Mouse (Mus musculus) heart, adult 9 months (tissue): ENCODE results near the gene Amn.

Experiments used
- DNase-seq, 2 experiments: peaks; one replicate each; pipeline ENCODE4 v3.0.0; 2022; ENCODE audit warnings: low spot score in 2 of 2

Gene Amn

DNA sequence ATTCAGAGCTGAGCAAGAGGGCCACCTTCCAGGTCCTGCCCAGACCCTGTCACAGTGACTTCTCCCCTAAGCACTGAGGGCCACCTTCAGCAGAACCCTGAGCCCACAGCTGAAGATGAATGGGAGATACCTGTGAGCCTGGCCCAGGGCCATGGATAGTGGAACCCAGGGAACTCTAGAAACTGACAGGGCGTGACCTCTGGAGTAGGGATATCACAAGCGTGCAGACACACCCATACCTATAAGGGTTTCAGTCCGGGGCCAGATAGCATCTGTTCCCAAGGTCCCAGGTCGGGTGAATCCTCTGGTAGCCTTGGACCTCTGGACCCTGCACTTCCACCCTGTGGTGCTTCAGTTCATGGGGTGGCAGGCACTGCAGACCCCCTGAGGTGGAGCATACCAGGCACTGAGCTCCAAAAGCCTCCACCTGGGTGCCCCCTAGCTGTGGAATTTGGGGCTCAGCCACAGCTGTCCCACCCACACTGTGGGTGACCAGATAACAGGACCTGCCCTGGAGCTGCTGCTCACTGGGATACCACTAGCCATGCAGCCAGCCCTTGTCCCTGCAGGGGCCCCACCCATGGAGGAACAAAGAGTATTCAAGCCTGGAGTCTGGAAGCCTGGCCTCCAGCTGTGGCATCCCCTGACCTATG is 3.1 kb upstream of the Amn start:
- no peak for DNase-seq

DNA sequence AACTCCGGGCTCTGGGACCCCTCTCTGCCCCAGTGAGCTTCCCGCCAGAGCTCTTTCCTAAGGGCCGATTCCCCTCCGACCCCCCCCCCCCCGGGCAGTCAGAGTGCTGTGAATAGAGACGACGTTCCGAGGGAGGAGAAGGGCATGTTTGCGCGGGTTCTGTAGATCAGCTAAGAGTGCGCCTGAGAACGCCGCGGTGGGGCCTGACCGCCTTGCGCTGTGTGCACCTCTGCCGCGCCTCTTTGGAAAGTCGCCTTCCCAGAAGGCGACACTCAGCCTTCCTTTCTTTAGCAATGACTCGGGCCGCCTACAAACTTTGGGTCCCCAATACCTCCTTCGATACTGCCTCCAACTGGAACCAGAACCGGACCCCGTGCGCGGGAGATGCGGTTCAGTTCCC is 511 bp downstream of the Amn start:
- DNase-seq, result no peak

DNA sequence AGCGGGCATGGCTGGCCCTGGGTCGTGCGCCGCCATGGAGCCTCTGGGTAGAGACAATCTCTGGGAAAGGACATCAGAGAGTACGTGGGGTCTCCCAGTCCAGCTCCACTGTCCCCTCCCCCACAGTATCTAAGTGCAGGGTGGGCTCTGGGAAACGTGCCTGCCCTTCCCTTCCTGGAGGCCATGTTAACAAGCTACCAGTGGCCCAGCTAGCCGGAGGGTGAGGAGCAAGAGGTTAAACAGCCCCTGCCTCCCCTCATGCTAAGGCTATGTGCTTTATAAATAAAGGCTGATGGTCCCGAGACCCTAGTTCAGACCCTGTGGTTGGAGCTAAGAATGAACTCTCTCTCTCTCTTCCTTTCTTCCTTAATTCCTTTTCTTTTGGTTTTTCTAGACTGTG is 1.1 kb downstream of the Amn start:
- no peak for DNase-seq

DNA sequence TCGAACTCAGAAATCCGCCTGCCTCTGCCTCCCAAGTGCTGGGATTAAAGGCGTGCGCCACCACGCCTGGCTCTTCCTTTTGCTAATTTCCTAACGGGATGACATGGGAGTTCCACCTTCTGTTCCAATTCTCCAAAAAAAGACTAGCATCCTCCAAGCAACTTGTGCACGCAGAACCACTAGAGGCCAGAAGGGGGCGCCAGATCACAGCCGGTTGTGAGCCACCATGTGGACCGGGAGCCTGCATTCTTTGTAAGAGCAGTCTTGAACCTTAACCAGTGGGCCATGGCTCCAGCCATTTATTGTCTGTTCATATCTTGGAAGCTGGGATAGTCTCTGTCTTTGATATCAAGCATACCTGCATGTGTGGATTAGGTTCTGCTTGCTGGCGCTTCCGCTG is 1.5 kb downstream of the Amn start:
- peak; percentile 16 to 49 for DNase-seq

DNA sequence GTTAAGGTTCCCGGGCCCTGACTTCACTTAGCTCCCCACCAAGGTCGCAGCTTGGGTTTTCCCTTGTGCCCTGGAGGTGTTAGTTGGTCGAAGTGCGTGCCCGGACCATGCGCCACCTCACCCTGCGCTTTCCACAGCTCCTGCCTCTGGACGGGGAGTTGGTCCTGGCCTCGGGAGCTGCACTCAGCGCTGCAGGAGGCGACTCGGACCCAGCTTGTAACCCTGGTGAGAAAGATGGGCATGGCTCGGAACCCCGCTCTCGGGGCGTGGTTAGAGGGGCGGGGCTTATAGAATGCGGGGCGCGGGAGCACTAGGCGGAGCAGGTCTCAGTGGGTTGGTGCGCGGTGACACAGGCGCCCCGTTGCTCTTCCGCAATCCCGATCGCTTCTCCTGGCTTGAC is 3.1 kb downstream of the Amn start:
- DNase-seq, result no peak

DNA sequence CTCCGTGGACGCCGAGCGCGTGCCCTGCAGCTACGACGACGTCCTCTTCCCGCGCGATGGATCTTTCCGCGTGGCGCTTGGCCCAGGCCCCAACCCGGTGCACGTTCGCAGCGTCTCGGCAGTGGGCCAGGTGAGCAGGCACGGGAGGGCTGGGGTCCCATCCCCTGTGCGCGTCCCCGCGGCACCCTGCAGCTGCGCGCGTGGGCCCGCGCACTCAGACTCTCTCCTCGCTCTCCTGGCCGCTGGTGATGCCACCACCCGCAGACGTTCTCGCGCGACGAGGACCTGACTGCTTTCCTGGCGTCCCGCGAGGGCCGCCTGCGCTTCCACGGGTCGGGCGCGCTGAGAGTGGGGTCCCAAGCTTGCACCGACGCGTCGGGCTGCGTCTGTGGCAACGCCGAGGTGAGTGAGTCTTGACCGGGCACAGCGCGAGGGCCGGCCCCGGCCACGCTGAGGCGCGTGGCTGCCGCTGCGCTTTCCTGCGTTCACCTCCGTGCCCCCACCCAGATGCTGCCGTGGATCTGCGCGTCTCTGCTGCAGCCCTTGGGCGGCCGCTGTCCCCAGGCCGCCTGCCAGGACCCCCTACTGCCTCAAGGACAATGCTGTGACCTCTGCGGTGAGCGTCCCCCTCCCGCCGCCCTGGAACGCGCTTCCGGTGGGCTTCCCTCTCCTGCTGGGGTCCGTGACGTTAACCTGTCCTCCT is 3.7 kb downstream of the Amn start:
- no peak for DNase-seq

DNA sequence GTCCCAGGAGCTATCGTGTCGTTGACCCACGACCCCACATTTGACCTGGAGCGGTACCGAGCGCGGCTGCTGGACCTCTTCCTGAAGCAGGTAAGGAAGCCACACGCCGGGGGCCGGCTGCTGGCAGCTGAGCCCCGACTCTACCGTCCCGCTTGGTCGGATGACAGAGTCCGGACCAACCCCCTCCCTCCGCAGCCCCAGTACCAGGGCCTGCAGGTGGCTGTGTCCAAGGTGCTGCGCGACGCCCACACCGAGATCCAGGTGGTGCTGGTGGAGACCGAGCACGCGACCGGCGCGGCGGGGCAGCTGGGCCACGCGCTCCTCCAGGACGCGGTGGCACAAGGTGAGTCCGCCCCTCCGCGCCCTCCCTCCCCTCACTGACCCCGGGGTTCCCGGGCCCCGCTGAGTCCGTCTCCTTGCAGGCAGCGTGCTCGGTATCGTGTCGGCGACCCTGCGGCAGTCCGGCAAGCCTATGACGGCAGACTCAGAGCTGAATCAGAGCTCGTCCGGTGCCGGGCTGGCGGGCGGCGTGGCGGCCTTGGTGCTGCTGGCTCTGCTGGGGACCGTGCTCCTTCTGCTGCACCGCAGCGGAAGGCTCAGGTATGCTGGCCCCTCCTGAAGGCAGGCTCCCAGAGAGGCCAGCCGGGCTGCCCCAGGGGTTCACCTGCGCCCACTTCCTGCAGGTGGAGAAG is 4.4 kb downstream of the Amn start:
- DNase-seq, result no peak

DNA sequence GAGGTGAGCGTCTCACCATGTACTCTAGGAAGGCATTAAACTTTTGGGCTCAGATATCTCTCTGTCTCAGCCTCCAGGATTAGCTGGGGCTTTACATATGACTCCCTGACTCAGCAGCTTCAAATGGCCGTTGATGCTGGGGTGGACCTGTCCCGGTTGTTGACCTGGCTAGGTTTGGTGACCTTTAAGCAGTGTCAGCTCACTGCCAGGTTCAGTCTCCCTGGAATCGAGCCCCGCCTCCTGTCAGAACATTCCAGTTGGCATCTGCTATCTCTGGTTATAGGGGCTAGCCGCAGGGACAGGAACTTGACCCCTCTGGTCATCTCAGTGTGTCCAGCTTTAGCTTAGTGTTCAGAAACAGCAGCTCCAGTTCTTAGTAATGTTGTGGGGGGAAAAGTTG is 5.5 kb downstream of the Amn start:
- DNase-seq, result no peak

DNA sequence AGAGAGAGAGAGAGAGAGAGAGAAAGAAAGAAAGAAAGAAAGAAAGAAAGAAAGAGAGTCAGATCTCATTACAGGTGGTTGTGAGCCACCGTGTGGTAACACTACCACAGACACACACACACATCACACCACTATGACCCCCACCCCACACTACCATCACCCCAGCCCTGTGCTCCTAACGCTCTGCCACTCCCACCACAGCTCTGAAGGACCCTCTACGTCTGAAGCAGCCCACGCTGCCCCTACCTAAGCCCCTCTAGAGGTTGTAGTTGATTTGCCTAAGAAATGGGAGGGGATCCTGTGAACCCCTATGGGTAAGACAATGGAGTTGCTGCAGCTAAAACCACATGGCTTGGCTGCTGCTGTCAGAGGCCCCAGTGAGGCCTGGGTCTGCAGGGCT is 12.7 kb downstream of the Amn start:
- DNase-seq, result no peak

DNA sequence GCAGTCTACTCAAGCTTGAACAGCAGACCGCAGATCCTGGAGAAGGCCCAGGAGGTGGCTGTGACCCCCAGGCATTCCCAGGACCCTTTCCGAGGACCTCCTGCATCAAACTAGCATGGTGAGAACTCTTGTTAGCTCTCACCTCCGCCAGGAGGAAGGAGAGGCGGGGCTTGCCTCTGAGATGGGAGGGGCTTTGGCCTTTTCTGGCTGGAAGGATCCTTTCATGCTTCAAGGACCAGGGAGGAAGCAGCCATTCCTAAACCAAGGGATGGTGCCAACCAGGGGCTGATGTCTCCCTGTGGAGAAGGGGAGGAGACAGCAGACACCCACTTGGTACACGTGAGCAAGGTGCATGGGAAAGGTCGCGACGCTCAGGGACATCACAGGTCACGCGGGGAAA is 13.6 kb downstream of the Amn start:
- DNase-seq, result no peak

DNA sequence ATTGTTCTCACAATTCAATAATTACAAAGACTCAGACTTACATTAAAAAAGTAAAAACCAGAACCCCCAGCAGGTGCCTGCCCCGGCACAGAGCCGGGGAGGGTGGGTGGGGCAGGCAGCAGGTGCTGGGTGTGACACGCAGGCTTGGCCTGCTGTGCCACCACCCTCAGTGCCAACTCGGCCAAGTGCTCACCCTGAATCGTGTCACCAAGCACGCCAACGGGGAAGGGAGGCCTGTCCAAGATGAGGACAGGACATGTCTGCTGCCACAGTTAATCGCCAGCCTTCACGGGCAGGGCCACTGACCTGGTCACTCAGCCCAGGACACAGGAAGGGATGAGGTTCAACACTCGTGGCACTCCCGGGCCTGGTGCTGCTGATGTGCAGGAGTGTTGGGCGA is 22.1 kb downstream of the Amn start:
- no peak for DNase-seq

DNA sequence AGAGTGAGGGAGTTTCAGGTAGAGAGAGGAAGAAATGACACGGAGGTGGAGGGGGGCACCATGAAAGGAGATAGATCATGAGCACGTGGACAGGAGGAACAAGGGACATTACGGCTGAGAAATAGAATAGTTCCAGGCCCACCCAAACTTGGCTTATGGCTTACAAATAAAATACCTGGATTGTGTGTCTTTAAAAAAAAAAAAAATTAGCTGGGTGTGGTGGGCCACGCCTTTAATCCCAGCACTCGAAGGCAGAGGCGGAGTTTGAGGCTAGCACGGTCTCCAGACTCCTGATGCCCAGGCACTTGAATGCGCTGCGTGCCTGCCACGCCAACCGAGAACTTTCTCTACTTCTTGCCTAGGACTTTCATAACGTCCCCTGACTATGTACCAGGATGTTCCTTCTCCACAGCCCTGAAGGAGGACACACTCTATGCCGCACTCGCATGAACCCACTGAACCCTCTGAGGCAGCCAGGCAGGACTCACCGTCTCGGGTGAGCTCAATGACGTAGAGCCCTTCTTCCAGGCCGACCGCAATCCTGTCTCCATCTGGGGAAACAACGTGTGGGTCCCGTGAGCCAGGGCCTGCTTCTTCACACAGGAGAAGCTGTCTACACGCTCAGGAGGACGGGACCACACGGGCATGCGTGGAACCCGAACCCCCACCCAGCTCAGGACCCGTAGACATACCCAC is 30.6 kb downstream of the Amn start:
- DNase-seq, result no peak

DNA sequence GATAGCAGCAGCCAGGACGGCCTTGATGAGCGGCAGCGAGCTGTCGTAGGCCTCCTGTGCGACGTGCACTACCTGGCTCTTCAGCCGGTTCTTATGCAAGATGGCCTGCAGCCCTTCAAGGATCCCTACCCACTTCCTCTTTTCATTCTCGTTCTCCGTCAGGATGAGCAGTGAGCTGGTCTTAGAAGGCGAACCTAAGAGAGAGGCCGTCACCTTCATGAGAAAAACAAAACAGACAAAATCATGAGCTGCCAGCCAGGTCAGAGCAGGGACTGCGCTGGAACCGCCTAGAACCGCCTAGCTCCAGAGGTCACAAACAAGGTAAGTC is 31.1 kb downstream of the Amn start:
- DNase-seq, result no peak

DNA sequence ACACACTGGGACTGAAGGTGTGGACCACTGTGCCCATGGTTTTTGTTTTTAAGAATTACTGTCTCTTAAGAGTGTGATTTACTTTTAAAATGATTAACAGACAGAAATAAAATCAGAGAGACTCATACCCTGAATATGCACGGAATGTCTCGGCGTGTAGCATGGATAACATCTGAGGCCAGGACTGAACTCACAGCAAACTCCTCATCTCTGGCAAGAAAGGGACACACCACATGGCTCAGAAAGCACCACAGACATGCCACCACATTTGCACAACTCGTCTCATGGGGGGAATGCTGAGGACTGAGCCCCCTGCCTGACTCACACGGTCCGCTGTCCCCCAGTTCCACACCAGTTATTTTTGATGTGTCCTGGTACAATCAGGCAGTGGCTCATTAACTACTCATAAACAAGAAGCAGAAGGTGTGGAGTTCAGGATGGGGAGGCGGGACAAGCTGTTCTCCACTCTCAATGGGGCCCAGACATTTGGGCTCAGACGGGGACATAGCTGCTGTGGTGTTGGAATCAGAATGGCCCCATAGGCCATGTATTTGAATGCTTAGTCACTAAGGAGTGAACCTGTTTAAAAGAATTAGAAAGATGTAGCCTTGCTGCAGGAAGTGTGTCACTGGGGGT is 32.9 kb downstream of the Amn start:
- no peak for DNase-seq

DNA sequence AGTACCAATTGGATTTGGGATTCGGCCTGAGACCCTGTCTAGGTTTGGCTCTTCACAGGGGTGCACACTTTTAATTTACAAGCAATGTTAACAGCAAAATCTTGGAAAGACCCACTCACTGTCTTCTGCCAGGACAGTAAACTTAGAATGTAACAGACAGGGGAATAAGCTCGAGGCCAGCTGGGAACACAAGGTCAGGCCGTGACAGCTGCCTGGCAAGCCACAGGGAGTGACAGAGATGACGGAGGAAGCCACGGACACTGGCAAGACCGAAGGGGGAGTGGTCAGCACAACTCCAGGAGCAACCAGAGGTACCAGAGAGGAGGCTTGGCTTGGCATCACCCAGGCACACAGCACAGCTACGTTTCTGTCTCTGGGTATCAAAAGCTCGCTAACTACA is 35.9 kb downstream of the Amn start:
- DNase-seq, result no peak

DNA sequence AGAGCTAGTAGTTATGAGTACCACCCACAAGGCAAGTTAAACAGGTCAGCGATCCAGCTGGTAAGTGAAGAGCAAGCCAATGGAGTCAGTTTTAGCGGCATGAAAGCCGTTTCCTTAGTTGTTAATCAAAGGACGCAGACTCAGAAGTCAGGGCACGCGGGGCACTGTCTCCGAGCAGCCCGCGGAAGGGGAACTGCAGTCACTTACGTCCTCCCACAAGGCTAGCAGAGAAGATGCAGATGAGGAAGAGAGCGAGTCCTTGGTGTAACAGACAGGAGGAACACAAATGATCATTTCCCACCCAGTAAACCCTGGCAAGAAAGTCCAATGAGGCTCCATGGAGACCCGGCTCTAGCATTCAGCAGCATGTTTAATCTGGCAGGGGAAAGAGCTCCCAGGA is 38.4 kb downstream of the Amn start:
- no peak for DNase-seq

DNA sequence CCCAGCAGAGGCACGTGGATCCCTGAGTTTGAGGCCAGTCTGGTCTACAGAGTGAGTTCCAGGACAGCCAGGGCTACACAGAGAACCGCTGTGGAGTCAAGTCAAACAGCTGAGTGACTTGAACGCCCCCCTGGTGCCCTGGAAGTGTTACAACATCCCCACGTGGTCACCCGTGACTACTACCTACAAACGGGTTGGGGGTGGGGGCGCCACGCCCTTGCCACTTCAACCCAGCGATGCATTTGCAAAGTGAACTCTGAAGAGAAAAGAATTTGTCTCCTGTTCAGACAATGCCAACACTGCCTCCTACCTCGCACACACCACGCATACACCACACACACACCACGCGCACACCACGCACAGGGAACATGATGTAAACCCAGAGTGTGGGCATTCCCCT is 39.0 kb downstream of the Amn start:
- no peak for DNase-seq

DNA sequence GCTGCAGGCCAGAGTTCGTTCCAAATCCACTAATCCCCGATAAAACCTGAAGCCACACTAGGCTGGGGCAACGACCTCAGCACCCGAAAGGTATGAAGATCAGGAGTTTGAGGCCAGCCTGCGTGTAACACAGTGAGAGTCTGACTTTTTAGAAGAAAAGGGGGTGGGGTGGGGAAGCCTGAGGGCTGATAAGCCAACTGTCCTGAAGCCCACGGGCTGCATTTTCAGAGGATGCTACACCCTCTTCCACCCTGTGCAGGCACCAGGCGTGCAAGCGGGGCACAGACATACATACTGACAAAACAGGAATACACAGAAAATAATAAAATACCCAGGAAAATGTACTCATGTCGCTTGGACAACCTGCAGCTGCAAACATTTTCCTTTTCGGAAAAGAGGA is 40.9 kb downstream of the Amn start:
- no peak for DNase-seq

DNA sequence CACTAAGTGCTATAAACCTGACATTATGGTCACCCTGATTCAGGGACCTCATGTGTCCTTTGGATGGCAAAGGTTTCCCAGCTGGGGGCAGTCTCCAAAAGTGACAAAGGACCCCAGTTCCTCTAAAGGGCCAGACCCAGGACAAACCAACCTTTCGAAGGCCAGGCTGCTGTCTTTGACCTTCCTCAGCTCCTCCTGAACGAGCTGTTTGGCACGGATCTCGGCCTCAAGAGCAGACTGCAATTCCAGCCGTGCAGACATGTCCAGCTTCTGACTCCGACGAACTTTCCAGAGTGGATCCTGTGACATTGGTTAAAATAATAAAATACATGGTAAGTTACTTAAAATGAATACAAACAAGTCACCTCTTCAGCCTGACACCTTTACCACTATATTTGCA is 43.4 kb downstream of the Amn start:
- no peak for DNase-seq

DNA sequence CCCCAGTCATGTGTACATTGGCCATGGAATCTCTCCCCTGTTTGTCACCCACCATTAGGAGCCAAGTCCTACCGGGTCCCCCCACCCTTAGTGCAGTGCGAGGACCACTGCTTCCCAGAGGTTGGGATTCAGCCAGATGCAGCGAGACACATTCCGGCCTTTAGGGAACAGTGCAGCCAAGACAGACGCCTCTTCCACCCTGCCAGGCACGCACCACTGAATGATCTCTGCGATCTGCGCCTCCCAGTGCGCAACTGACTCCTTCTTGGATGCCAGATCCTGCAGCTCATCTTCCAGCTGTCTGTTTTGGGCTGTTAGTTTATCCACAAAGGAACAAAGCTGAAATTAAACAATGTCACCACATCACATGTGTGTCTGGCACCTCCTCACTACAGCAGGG is 46.8 kb downstream of the Amn start:
- DNase-seq, result no peak

DNA sequence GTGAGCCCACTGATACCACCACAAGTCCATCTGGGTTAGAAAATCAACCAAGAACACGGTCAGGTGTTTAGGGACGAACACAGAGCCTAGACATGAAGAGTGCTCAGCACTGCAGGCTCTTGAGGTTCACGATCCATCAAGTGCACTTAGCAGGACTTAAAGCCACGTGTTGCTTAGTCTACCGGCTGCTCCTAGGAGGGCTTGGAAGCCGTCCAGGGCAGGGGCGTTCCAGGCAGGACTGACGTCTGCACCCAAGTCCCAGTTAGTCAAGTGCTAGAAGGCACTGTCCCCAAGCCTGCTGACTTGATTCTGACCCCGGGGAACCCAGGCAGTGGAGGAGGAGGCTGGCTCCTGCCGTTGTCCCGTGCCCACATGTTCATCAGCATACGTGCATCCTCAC is 49.7 kb downstream of the Amn start:
- no peak for DNase-seq

DNA sequence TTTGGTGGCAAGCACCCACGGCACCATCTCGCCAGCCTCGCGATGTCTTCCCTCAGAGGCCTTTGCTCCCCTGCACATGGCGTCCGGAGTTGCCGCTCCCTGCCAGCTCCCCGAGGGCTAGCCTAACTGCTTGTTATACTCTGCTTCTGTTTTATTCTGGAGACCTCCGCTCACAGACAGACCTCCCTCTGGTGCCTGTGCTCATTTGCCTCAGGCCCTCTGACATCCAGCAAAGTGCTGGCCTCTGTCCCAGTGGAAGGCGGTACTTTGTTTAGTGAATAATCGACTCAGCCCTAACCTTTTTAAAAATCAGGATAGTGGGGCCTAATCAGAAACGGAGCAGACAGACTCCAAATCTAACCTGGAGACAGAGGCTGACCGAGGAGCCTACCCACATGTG is 50.9 kb downstream of the Amn start:
- DNase-seq, result no peak

DNA sequence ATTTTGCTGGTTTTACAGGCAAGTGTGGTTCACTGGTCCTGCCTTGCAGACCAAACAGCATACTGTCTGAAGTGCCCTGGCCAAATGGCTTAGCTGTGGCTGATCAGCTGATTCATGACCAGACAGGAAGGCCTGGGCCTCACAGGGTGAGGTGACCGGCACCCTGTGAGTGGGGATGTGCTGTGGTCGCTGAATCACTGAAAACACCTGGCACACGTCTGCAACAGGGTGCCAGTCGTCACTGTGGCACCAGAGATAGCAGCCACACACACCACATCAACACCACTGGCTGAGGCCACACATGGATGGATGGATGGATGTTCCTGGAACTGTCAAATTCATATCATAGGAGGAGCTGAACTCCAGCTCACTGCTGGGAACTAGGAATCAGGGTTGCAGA is 52.5 kb downstream of the Amn start:
- no peak for DNase-seq
